Mouse (Mus musculus) E14TG2a.4 (cell line): ENCODE results near the gene Gm960.

Source experiments
- CTCF ChIP-seq: conservative IDR thresholded peaks from 2 replicates; pipeline ENCODE4 v1.5.1; 2014; ENCODE audit warnings: low read length
- NANOG ChIP-seq: IDR thresholded peaks from 2 replicates; pipeline ENCODE4 v1.6.1; 2014; ENCODE audit warnings: borderline replicate concordance, low read length, mixed read lengths
- POU5F1 ChIP-seq: IDR thresholded peaks from 2 replicates; pipeline ENCODE4 v1.6.1; 2014; ENCODE audit warnings: low read length, borderline replicate concordance

GRCm38 (mm10) chr19:4607406-4607805 lies 91.1 kb downstream of the Gm960 start:
- TF ChIP-seq CTCF: no peak
- no peak for TF ChIP-seq POU5F1
- TF ChIP-seq NANOG: no peak
